Mouse (Mus musculus) central nervous system, embryonic 18 days (tissue): ENCODE results near the gene Actn3. TPM values are rescaled to one million over a fixed set of nuclear protein-coding genes. Genes with fewer than 3 reads are reported as not detected.

Experiments
- polyA plus RNA-seq: library from polyadenylated mRNA; depleted of rRNA; stranded (reverse); fragments of >200 nt; gene quantifications from 2 replicates; pipeline ENCODE4 v1.2.3, GENCODE M21; 2012; rRNA removed

Actn3 gene
- polyA plus RNA-seq: 1.1 and 2.5 TPM in 2 replicates

GRCm38 (mm10) chr19:4877785-4878184 lies at the start of gene Actn3:
Gene Actn3, minus strand, starts transcription at chr19:4877909.

GRCm38 (mm10) chr19:4905979-4906794 lies 28.5 kb upstream of the Actn3 start, which contains the start of gene Bbs1:
Gene Bbs1, minus strand, starts transcription at chr19:4906628.

GRCm38 (mm10) chr19:4878405-4879323 lies 955 bp upstream of the Actn3 start, which contains the start of gene Zdhhc24:
Gene Zdhhc24, plus strand, starts transcription at chr19:4878668.

GRCm38 (mm10) chr19:4854552-4855469 lies 22.9 kb downstream of the Actn3 start, which contains the start of gene Ctsf:
Gene Ctsf, plus strand, starts transcription at chr19:4855130.

GRCm38 (mm10) chr19:4839149-4839548 lies 38.6 kb downstream of the Actn3 start, which contains the start of the genes Ccs and Ccdc87:
Gene Ccs, minus strand, starts transcription at chr19:4839332.
Gene Ccdc87, plus strand, starts transcription at chr19:4839366.

Other genes with a start within 250 kb of the Actn3 start
- gene Gm960, start 179.2 kb downstream of the Actn3 start, polyA plus RNA-seq: 7.5 and 7.7 TPM in 2 replicates
- 36.9 and 40.5 TPM in 2 replicates for gene Sptbn2, start 166.7 kb downstream of the Actn3 start, polyA plus RNA-seq
- gene Rbm4b, start 121.4 kb downstream of the Actn3 start, polyA plus RNA-seq: 65.3 and 74.3 TPM in 2 replicates
- 117 and 122 TPM in 2 replicates for gene Rbm4, start 84.0 kb downstream of the Actn3 start, polyA plus RNA-seq
- gene Gm21992, start 66.3 kb downstream of the Actn3 start, polyA plus RNA-seq: 10.6 and 11.3 TPM in 2 replicates
- 45.3 and 49.8 TPM in 2 replicates for gene Rbm14, start 66.3 kb downstream of the Actn3 start, polyA plus RNA-seq
- 42.6 and 45.4 TPM in 2 replicates for gene Ccs, start 38.6 kb downstream of the Actn3 start, polyA plus RNA-seq
- gene Ccdc87, start 38.5 kb downstream of the Actn3 start, polyA plus RNA-seq: 0.95 and 0.98 TPM in 2 replicates
- 77.2 and 77.8 TPM in 2 replicates for gene Ctsf, start 22.8 kb downstream of the Actn3 start, polyA plus RNA-seq
- gene Zdhhc24, start 759 bp upstream of the Actn3 start, polyA plus RNA-seq: 34.2 and 37.1 TPM in 2 replicates
- 19.7 and 23.0 TPM in 2 replicates for gene Bbs1, start 28.7 kb upstream of the Actn3 start, polyA plus RNA-seq
- 89.2 and 90.6 TPM in 2 replicates for gene Dpp3, start 50.4 kb upstream of the Actn3 start, polyA plus RNA-seq
- 11.6 and 14.6 TPM in 2 replicates for gene Peli3, start 65.2 kb upstream of the Actn3 start, polyA plus RNA-seq
- gene Mrpl11, start 84.2 kb upstream of the Actn3 start, polyA plus RNA-seq: 93.3 and 102 TPM in 2 replicates
- 7.7 and 9.5 TPM in 2 replicates for gene Npas4, start 112.4 kb upstream of the Actn3 start, polyA plus RNA-seq
- 39.3 and 39.8 TPM in 2 replicates for gene Slc29a2, start 146.0 kb upstream of the Actn3 start, polyA plus RNA-seq
- gene B4gat1, start 160.9 kb upstream of the Actn3 start, polyA plus RNA-seq: 56.5 and 59.7 TPM in 2 replicates
- gene AC124502.3, start 161.0 kb upstream of the Actn3 start, polyA plus RNA-seq: 3.2 TPM in 2 replicates
- gene Brms1, start 163.4 kb upstream of the Actn3 start, polyA plus RNA-seq: 24.9 and 25.9 TPM in 2 replicates
- 3.1 and 3.9 TPM in 2 replicates for gene Rin1, start 172.6 kb upstream of the Actn3 start, polyA plus RNA-seq
- 8.3 and 9.9 TPM in 2 replicates for gene Cd248, start 190.2 kb upstream of the Actn3 start, polyA plus RNA-seq
- gene Tmem151a, start 207.6 kb upstream of the Actn3 start, polyA plus RNA-seq: 24.0 and 25.4 TPM in 2 replicates
- gene Yif1a, start 210.6 kb upstream of the Actn3 start, polyA plus RNA-seq: 48.7 and 56.5 TPM in 2 replicates
- gene Cnih2, start 220.6 kb upstream of the Actn3 start, polyA plus RNA-seq: 463 and 505 TPM in 2 replicates
- 152 and 160 TPM in 2 replicates for gene Rab1b, start 229.2 kb upstream of the Actn3 start, polyA plus RNA-seq
- 104 and 108 TPM in 2 replicates for gene Klc2, start 240.7 kb upstream of the Actn3 start, polyA plus RNA-seq